Mouse (Mus musculus) stomach, postnatal 0 days (tissue): ENCODE data around the gene Vrk1. TPM values are rescaled to one million over a fixed set of nuclear protein-coding genes. Genes with fewer than 3 reads are reported as not detected.

Experiments used
- ATAC-seq: fragments of 200-750 bp; cut with Nextera tagmentation; 2 replicates; pipeline ENCODE4 v1.8.0; 2017; ENCODE audit not compliant: low FRiP score, low TSS enrichment
- DNase-seq: peaks from one replicate; pipeline ENCODE4 v3.0.0-alpha.2; 2016; ENCODE audit warnings: low spot score
- H3K27ac ChIP-seq: fragments of 300-500 bp; sonication (generic); replicated peaks from 2 replicates; pipeline ENCODE4 v1.5.1; 2014; ENCODE audit warnings: mild to moderate bottlenecking, control low read depth
- H3K27me3 ChIP-seq: fragments of 300-500 bp; sonication (generic); 2 replicates; pipeline ENCODE4 v1.6.1; 2014; ENCODE audit warnings: low read length; ENCODE audit not compliant: control insufficient read depth, insufficient read depth
- H3K36me3 ChIP-seq: fragments of 300-500 bp; sonication (generic); 2 replicates; pipeline ENCODE4 v1.6.1; 2014; ENCODE audit warnings: low read length, mixed read lengths; ENCODE audit not compliant: control insufficient read depth, insufficient read depth
- H3K4me1 ChIP-seq: fragments of 300-500 bp; sonication (generic); replicated peaks from 2 replicates; pipeline ENCODE4 v1.6.1; 2014; ENCODE audit warnings: antibody characterized with exemption; ENCODE audit not compliant: control insufficient read depth, insufficient read depth
- H3K4me2 ChIP-seq: fragments of 300-500 bp; sonication (generic); replicated peaks from 2 replicates; pipeline ENCODE4 v1.6.1; 2014; ENCODE audit warnings: low read depth, mild to moderate bottlenecking, control low read depth, moderate library complexity
- H3K4me3 ChIP-seq: fragments of 300-500 bp; sonication (generic); 2 replicates; pipeline ENCODE4 v1.5.1; 2014; ENCODE audit warnings: low read depth, low read length, control low read depth
- H3K9ac ChIP-seq: fragments of 300-500 bp; sonication (generic); 2 replicates; pipeline ENCODE4 v1.6.1; 2014; ENCODE audit warnings: mild to moderate bottlenecking, low read length, control low read depth, mixed read lengths
- H3K9me3 ChIP-seq: fragments of 300-500 bp; sonication (generic); 2 replicates; pipeline ENCODE4 v1.6.1; 2016; ENCODE audit warnings: low read length; ENCODE audit not compliant: control insufficient read depth
- CTCF ChIP-seq: IDR thresholded peaks from 2 replicates; pipeline ENCODE4 v1.5.1; 2016; ENCODE audit warnings: antibody characterized with exemption, low read depth, mild to moderate bottlenecking, moderate library complexity
- EP300 ChIP-seq: optimal IDR thresholded peaks from 2 replicates; pipeline ENCODE3; 2016; ENCODE audit warnings: antibody characterized with exemption
- WGBS: fragments of 180-500 bp; shearing (Covaris S2); extraction: QIAGEN DNeasy Blood & Tissue Kit; methylation state at CpG from one replicate; pipeline ENCODE4 v1.1.7; 2014; 5-methylcytosine and 5-hydroxymethylcytosine counted together
- polyA plus RNA-seq: library from polyadenylated mRNA; unstranded; fragments of >200 nt; fragmentation: Nextera tagmentation; extraction: Ambion mirVana; gene quantifications from 2 replicates; pipeline ENCODE4 v1.2.1, GENCODE M21; 2015

Gene Vrk1
- polyA plus RNA-seq, 1 experiment from 2014 or later: 26.7 TPM

DNA sequence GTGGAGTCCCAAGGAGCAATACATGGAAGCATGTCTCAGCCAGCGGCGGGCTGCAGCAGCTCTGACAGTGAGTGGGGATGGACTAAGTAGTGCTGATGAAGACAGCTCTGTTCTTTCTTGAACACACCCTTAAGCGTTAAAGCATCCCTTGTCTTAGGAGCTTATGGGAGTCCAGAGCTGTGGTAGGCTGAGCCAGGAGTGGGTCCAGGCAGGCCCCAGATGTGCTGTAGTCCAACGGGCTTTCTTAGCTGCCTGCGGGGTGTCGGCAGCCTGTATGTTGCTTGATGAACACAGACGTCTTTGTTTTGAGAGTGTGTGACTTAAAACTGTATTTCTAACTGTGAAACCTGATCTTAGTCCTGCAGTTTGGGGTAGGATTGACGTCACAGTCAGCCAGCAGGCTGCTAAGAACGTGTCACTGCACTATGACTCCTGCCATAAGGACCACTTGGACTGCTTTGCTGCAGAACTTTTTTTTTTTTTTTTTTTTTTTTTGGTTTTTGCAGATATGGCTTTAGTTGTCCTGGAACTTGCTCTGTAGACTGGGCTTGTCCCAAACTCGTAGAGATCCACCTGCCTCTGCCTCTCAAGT, 61.6 kb downstream of the Vrk1 start:
- Histone ChIP-seq H3K36me3 (peaks cover 4% of the 10 kb centered on the region), H3K4me1 (no peaks in the 10 kb centered on the region), H3K9ac (no peak overlapping the region), H3K4me3 (no peak overlapping the region), H3K27me3 (no peaks in the 10 kb centered on the region), H3K9me3 (no peaks in the 10 kb centered on the region), H3K27ac (no peak overlapping the region), H3K4me2 (no peak overlapping the region)
- TF ChIP-seq EP300 (no peak), CTCF (no peak)
- DNase-seq (no peak), ATAC-seq (no peak)
- WGBS: 82% methylated on average over 10 of the region's 10 CpGs

DNA sequence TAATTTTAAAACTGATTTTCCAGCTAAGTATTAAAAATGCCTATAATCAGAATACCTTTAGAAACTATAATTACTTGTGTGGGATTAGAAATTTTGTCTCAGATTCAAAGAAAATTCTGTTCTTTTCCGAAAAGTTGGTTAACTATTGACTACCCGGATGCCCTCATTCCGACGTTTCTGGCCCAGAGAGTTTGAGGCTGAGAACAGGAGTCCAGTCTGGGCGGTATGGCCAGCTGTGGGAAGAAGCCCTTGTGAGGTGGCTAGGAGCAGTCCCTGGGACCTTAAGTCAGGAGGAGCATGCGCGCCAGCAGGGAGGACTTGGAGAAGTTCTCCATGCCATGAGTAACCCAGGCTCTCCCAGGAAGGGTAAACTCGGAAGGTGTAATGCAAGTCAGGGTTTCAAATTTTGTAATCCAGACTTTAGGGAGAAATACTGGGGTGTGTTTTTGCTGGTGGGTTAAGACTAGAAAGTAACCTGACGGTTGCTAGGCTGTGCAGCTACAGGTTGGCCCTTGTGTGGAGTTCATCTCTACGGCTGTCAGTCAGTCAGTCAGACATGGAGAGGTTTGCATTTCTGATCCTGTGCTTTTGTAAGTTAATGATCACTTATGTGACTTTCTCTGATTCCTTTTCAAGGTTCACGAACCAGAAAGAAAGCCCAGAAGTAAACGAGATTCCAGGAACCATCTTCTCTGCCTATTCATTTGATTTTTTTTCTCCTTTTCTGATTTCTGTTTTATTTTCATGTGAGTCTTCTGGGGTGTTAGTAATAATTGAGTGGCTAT, 64.5 kb downstream of the Vrk1 start:
- WGBS: 84% methylated on average over 12 of the region's 12 CpGs
- Histone ChIP-seq H3K36me3 (peaks cover 4% of the 10 kb centered on the region), H3K27me3 (no peaks in the 10 kb centered on the region), H3K4me1 (no peaks in the 10 kb centered on the region), H3K4me3 (no peak overlapping the region), H3K27ac (no peak overlapping the region), H3K4me2 (no peak overlapping the region), H3K9me3 (no peaks in the 10 kb centered on the region), H3K9ac (no peak overlapping the region)
- DNase-seq (no peak), ATAC-seq (no peak)
- TF ChIP-seq EP300 (no peak), CTCF (no peak)

DNA sequence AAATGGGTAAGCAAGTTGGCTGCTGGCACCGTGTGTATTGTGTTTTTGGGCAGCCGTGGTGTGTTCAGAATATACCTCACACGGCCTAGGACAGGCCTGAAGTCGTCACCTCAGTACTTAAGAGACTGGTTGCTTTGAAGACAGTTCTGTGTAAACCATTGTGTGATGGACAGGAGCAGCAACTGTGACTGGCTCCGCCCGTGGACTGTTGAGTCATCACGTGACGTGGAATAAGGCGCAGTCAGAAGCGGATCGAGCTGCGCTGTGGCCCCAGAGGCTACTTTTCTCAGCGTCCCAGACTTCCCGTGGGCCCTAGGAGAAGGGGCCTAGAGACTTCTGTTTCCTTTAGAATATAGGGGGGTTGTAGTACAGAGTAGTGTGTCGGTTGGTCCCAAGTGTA, 66.1 kb downstream of the Vrk1 start:
- no peak overlapping the region for H3K27ac ChIP-seq
- no peak for DNase-seq
- H3K4me1 ChIP-seq: no peaks in the 10 kb centered on the region
- ATAC-seq: no peak
- TF ChIP-seq EP300 (no peak), CTCF (no peak)
- no peak overlapping the region for H3K4me2 ChIP-seq
- H3K9me3 ChIP-seq: no peaks in the 10 kb centered on the region
- H3K9ac ChIP-seq: no peak overlapping the region
- 86% methylated on average over 15 of the region's 15 CpGs for WGBS
- no peak overlapping the region for H3K4me3 ChIP-seq
- no peaks in the 10 kb centered on the region for H3K27me3 ChIP-seq
- peaks cover 4% of the 10 kb centered on the region for H3K36me3 ChIP-seq

DNA sequence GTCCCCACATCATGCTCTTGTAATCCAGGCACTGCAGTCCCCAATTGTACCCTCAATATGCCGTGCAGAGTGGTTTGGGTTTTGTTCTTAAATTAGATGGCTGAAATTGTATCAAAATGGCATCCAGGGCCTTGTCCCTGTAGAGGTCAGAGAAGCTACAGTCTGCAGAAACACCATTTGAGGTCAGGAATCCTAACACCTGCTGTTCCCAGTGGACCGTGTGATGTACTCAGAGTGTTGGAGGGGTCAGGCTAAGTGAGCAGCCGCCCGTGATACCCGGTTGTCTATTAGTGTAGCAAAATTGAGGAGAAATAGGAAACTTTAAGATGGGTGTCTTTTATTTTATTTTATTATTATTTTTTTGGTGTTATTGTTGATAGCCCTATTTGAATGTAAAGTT, 70.5 kb downstream of the Vrk1 start:
- H3K9ac ChIP-seq: no peak overlapping the region
- no peak for DNase-seq
- no peak overlapping the region for H3K27ac ChIP-seq
- no peaks in the 10 kb centered on the region for H3K9me3 ChIP-seq
- H3K4me3 ChIP-seq: no peak overlapping the region
- H3K4me1 ChIP-seq: no peaks in the 10 kb centered on the region
- ATAC-seq: no peak
- TF ChIP-seq EP300 (no peak), CTCF (no peak)
- WGBS: 89% methylated on average over 5 of the region's 5 CpGs
- no peaks in the 10 kb centered on the region for H3K27me3 ChIP-seq
- no peak overlapping the region for H3K4me2 ChIP-seq
- H3K36me3 ChIP-seq: peaks cover 4% of the 10 kb centered on the region

DNA sequence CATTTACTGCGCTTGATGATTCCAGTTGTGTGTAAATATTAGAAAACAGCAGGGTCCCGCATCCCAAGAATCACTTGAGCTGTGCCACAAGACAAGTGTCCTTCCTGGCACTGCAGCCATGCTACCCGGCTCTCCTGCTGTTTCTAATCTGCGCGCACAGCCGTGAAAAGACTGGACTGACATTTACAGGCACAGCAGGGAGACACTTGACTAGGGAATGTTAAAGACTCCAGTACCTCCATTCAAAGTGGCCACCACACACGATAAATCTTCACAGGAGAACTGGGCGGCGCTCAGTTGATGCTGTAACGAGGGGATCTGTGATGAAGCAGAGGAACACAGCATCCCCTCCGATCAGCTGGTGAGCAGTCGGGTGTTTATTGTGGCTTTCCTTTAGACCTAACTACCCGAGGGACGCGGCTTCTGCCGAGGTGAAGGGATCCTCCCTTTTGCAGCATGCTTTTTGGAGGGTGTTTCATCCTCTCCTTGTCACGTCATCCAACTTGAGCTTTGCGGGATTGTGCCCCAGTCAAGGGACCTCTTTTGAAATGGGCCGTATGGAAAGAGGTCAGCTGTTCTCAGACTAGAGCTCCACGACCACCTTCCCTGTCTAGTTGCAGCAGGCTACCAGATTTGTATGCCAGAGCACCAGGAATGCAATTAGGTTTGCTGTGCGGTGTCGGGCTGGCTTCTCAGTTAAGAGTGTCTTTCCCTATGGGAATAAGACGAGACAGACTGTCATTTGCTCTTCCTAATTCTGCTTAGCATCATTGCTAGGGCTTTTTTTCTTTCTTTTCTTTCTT, 71.1 kb downstream of the Vrk1 start:
- Histone ChIP-seq H3K4me3 (no peak overlapping the region), H3K27me3 (no peaks in the 10 kb centered on the region), H3K27ac (no peak overlapping the region), H3K4me2 (no peak overlapping the region), H3K4me1 (no peaks in the 10 kb centered on the region), H3K36me3 (peaks cover 1% of the 10 kb centered on the region; the same call in 1 of the 2 replicates), H3K9me3 (no peaks in the 10 kb centered on the region), H3K9ac (no peak overlapping the region)
- no peak for ATAC-seq
- WGBS: 78% methylated on average over 23 of the region's 23 CpGs
- no peak for DNase-seq
- TF ChIP-seq CTCF: no peak
- TF ChIP-seq EP300: no peak
